Mouse (Mus musculus) C2C12 (cell line): ENCODE measurements around the gene Dtl.

Source experiments
- CTCF ChIP-seq: IDR thresholded peaks from one replicate; pipeline ENCODE4 v1.5.1; 2011; ENCODE audit not compliant: control insufficient read depth, insufficient read depth, insufficient read length
- USF1 ChIP-seq: IDR thresholded peaks from one replicate; pipeline ENCODE4 v1.6.1; 2011; ENCODE audit warnings: low read depth, mild to moderate bottlenecking, control low read depth, moderate library complexity

DNA sequence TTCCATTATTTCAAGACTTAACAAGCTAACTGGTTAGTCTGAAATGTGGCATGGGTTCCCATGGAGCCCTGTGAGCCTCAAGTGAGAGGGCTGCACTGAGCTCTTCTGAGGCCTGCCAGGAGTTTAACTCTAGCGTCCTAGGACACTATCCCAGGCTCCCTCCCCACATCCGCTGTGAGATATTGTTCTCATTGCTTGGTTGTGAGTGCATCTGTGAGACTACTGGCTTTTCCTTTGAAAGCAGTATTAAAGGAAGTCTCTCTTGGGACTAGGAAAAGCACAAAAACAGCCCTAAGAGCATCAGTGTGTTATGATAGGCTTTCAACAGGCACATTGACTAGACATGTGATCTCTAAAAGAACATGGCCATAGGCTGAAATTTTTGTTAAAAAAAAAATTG, 40.4 kb downstream of the Dtl start:
- TF ChIP-seq USF1: no peak
- no peak for TF ChIP-seq CTCF
